Mouse (Mus musculus) gastrocnemius, adult 8-10 months (tissue): ENCODE measurements around the gene Rims3. TPM values are rescaled to one million over a fixed set of nuclear protein-coding genes. Genes with fewer than 3 reads are reported as not detected.

Experiments
- microRNA-seq: library from miRNA; unstranded; fragments of <30 nt; microRNA quantifications from one replicate; pipeline ENCODE4 v1.2.0, GENCODE M21; 2022
- total RNA-seq, 4 experiments: library from RNA; stranded (reverse); gene quantifications; 2 replicates each; pipeline ENCODE4 v1.2.4; 2022

Rims3 gene
- total RNA-seq, 4 experiments from 2014 or later, result 0.02 to 0.11 TPM; not detected in 2

Small RNAs within 50 kb of the gene (microRNA-seq; reads per million reads assigned to microRNA genes)
- gene Gm23936, result not detected

Other genes starting within 250 kb of the Rims3 start
- 10 to 100 TPM in 3 of 4 experiments, 1 to 10 TPM in 1; 6.1 to 27.5 (median 16.1) TPM for gene Cited4, start 188.2 kb upstream of the Rims3 start, total RNA-seq
- gene Kcnq4, start 106.2 kb upstream of the Rims3 start, total RNA-seq, result 10 to 100 TPM; 11.1 to 21.9 (median 13.6) TPM
- 10 to 100 TPM; 38.3 to 42.7 (median 38.3) TPM for gene Nfyc, start 23.2 kb upstream of the Rims3 start, total RNA-seq
- gene Exo5, start 70.2 kb downstream of the Rims3 start, total RNA-seq, result 1 to 10 TPM in 3 of 4 experiments, under 1 TPM in 1; 0.87 to 2.8 (median 1.5) TPM
- gene Zfp69, start 96.9 kb downstream of the Rims3 start, total RNA-seq, result under 1 TPM in 3 of 4 experiments, not detected in 1; 0.24 to 0.43 (median 0.24) TPM
- gene Smap2, start 162.4 kb downstream of the Rims3 start, total RNA-seq, result 10 to 100 TPM; 11.5 to 15.2 (median 14.0) TPM
- under 1 TPM in 2 of 4 experiments, not detected in 2; 0.13 to 0.44 TPM for gene Col9a2, start 184.6 kb downstream of the Rims3 start, total RNA-seq
- 10 to 100 TPM; 18.3 to 22.8 (median 18.8) TPM for gene Zmpste24, start 243.4 kb downstream of the Rims3 start, total RNA-seq